Mouse (Mus musculus): ENCODE data around the gene Cib3. TPM values are rescaled to one million over a fixed set of nuclear protein-coding genes. Genes with fewer than 3 reads are reported as not detected.
A peak's percentile ranks its signal among the peaks of the same experiment; 100 is the strongest.

Gene Cib3
- total and polyA plus RNA-seq, 3 experiments = not detected

DNA sequence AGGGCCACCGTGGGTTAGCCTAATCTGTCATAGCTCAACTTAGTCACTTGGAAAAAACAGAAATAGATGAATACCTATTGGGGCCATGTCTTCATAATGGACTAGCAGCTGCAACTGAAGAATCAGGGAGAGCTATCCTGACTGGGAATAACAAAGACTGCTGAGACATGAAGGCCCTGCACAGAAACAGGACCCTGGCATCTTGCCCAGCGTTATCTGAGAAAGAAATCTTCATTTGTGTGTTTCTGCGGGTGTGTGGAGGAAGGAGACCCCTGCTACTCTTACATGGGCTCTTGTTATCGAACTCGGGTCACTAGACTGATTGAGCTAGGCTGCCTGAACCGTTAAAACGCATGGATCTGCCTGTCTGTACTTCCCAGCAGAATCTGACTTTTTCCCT, 28.3 kb upstream of the Cib3 start (continued):
- TF ChIP-seq USF2 (IDR thresholded peaks at IDR 0.05; ENCODE audit: borderline replicate concordance in 1 of 2, insufficient read depth in 1 of 2, low read depth in 1 of 2, low read length in 2 of 2) (no peak), MYB (IDR thresholded peaks at IDR 0.05; ENCODE audit: low read depth, low read length) (no peak), TBP (IDR thresholded peaks at IDR 0.05; ENCODE audit: low read depth, low read length) (no peak), EP300 (IDR thresholded peaks at IDR 0.05; ENCODE audit: low read depth in 1 of 2, low read length in 2 of 2) (peak; percentile 37 to 39; a peak in 2 of 4 replicates), HCFC1 (IDR thresholded peaks at IDR 0.05; ENCODE audit: low read depth, low read length) (no peak), NELFE (IDR thresholded peaks at IDR 0.05; ENCODE audit: low read depth, low read length) (no peak), MXI1 (IDR thresholded peaks at IDR 0.05; ENCODE audit: low read depth, low read length) (peak; percentile 50; the same call in 1 of the 2 replicates), GABPA (IDR thresholded peaks at IDR 0.05; ENCODE audit: low read depth, low read length) (no peak), SMC3 (IDR thresholded peaks at IDR 0.05; ENCODE audit: low read depth, low read length) (no peak), JUND (IDR thresholded peaks at IDR 0.05; ENCODE audit: low read depth, low read length) (no peak), TCF12 (IDR thresholded peaks at IDR 0.05; ENCODE audit: low read depth, low read length) (no peak)

DNA sequence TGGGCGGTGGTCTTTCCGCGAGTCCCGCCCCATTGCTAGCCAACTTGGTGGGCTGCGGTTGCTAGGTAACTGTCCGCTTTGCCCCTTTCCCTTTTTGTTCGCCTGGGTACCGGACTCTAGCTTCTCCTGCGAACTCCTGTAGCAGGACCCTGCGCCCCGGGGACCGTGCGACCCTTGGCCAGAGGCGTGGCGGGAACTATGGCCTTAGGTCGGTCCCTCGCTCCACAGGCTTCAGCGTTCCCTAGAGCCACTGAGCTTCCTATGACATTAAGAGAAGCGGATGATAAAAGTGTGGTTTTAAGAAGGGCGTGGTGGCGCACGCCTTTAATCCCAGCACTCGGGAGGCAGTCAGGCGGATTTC, 27.7 kb upstream of the Cib3 start:
- H3K27me3 ChIP-seq (ENCODE audit: control insufficient read depth in 1 of 2, insufficient read depth in 2 of 2, low read length in 2 of 2) = no peaks in the 10 kb centered on the region
- no peak for DNase-seq (ENCODE audit: low read depth, low spot score)
- H3K4me1 ChIP-seq (ENCODE audit: control insufficient read depth in 1 of 2, insufficient read depth in 2 of 2, low read length in 2 of 2) = peaks cover 0 to 13% of the 10 kb centered on the region in 2 experiments; a peak in 2 of 4 replicates
- TF ChIP-seq RAD21 (IDR thresholded peaks at IDR 0.05; ENCODE audit: low read depth, low read length) (no peak), KAT2A (conservative IDR thresholded peaks at IDR 0.05; ENCODE audit: low read depth, low read length) (no peak), ZKSCAN1 (IDR thresholded peaks at IDR 0.05; ENCODE audit: low read depth, low read length) (no peak), MEF2A (IDR thresholded peaks at IDR 0.05; ENCODE audit: extremely low read depth, insufficient replicate concordance, low read depth, low read length, poor library complexity, severe bottlenecking) (no peak), MAX (IDR thresholded peaks at IDR 0.05; ENCODE audit: low read length) (no peak), HCFC1 (IDR thresholded peaks at IDR 0.05; ENCODE audit: low read depth, low read length) (no peak), GABPA (IDR thresholded peaks at IDR 0.05; ENCODE audit: low read depth, low read length) (no peak), EP300 (IDR thresholded peaks at IDR 0.05; ENCODE audit: low read depth in 1 of 2, low read length in 2 of 2) (no peak), TAL1 (IDR thresholded peaks at IDR 0.05; ENCODE audit: low read length) (no peak), RCOR1 (IDR thresholded peaks at IDR 0.05; ENCODE audit: low read depth, low read length) (no peak)
- H3K4me3 ChIP-seq (ENCODE audit: control insufficient read depth in 1 of 2, insufficient read depth in 1 of 2, low read depth in 2 of 2, low read length in 2 of 2) = peak overlapping the region; percentile 51 to 87
- H3K9ac ChIP-seq (ENCODE audit: control insufficient read depth, low read depth, low read length, poor library complexity, severe bottlenecking) = peak overlapping the region; percentile 87
- peak overlapping the region; percentile 95 for H3K27ac ChIP-seq (ENCODE audit: control insufficient read depth, low read depth, low read length)
- H3K36me3 ChIP-seq (ENCODE audit: control insufficient read depth in 1 of 2, insufficient read depth in 2 of 2, low read length in 2 of 2) = peaks cover 0 to 8% of the 10 kb centered on the region in 2 experiments; a peak in 2 of 4 replicates
- no peaks in the 10 kb centered on the region for H3K9me3 ChIP-seq (replicated peaks; ENCODE audit: insufficient read depth, low read length)
- H3K79me2 ChIP-seq (ENCODE audit: control insufficient read depth, insufficient read depth, low read length, poor library complexity) = peaks cover 18% of the 10 kb centered on the region
